Comparison of ENCODE assay signal across 8 mouse cellular contexts in the genomic region with DNA sequence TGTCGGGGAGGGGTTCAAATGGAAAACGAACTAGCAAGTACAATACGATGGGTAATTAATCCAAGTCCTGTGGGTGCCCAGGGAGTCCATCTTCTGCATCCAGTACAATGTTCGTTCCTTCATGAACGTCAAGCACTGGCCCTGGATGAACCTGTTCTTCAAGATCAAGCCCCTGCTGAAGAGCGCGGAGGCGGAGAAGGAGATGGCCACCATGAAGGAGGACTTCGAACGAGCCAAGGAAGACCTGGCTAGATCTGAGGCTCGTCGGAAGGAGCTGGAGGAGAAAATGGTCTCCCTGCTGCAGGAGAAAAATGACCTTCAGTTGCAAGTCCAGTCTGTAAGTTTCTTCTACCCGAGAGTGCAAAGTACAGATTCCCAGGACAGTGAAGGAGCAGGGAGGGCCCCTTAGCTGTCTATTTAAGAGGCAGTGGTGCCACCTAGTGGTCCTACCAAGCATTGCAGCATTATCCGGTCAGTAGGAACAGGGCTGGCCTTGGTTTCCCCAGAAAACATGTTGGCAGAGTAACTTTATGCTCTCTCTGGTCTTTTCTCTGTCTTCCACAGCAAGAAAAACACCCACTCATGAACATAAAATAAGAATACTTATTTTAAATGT. TPM values are rescaled to one million over a fixed set of nuclear protein-coding genes. Genes with fewer than 3 reads are reported as not detected.
DNase-seq lines count a peak whose midpoint lies in the region; ATAC-seq and TF ChIP-seq lines count a peak whose summit lies in the region.

No protein-coding gene starts in this region.

- TF ChIP-seq CTCF in kidney, adult 2 months (conservative IDR thresholded peaks at IDR 0.05; ENCODE audit: insufficient read depth, insufficient read length, low read depth, low read length) = peak; percentile 90
- TF ChIP-seq CTCF in stomach, postnatal 0 days (IDR thresholded peaks at IDR 0.05; ENCODE audit: low read depth) = peak; percentile 94

- H3K27me3 ChIP-seq in kidney, adult 2 months (replicated peaks; ENCODE audit: control insufficient read depth, insufficient read depth, low read length) = no peaks in the 10 kb centered on the region
- no peaks in the 10 kb centered on the region for H3K27me3 ChIP-seq in stomach, postnatal 0 days (ENCODE audit: control insufficient read depth, insufficient read depth, low read length)

- H3K36me3 ChIP-seq in kidney, adult 2 months (ENCODE audit: control insufficient read depth, insufficient read depth, low read length) = no peaks in the 10 kb centered on the region
- H3K36me3 ChIP-seq in stomach, postnatal 0 days (ENCODE audit: control insufficient read depth, insufficient read depth, low read length) = no peaks in the 10 kb centered on the region

- no peaks in the 10 kb centered on the region for H3K9me3 ChIP-seq in stomach, postnatal 0 days (ENCODE audit: control insufficient read depth, low read length)

- H3K4me1 ChIP-seq in kidney, adult 2 months (ENCODE audit: control insufficient read depth, insufficient read depth, low read length) = no peaks in the 10 kb centered on the region
- H3K4me1 ChIP-seq in stomach, postnatal 0 days (replicated peaks; ENCODE audit: control insufficient read depth, insufficient read depth) = no peaks in the 10 kb centered on the region

- no peak overlapping the region for H3K27ac ChIP-seq in kidney, adult 2 months (ENCODE audit: insufficient read depth, low read depth, low read length)
- H3K27ac ChIP-seq in stomach, postnatal 0 days (replicated peaks) = no peak overlapping the region

- H3K4me2 ChIP-seq in stomach, postnatal 0 days (replicated peaks; ENCODE audit: low read depth) = no peak overlapping the region

- no peak overlapping the region for H3K9ac ChIP-seq in stomach, postnatal 0 days (ENCODE audit: low read length)

- H3K4me3 ChIP-seq in kidney, adult 2 months (ENCODE audit: insufficient read depth, low read depth, low read length) = no peak overlapping the region
- no peak overlapping the region for H3K4me3 ChIP-seq in stomach, postnatal 0 days (ENCODE audit: low read depth, low read length)

- intact Hi-C loops in gastrocnemius, postnatal 36 days (cut with DNase I) = loop anchor here (5.0 kb wide), 1 partner anchor 73 kb away; a partner anchor contains a TSS
- intact Hi-C loops in left cerebral cortex, postnatal 36 days (cut with DNase I) = loop anchor here (1.0 kb wide), 1 partner anchor 238 kb away; no protein-coding TSS in a partner anchor

- ATAC-seq in stomach, postnatal 0 days (ENCODE audit: low FRiP score, low TSS enrichment) = peak; percentile 64

- no peak for TF ChIP-seq POLR2A in kidney, adult 2 months (IDR thresholded peaks at IDR 0.05; ENCODE audit: low read depth, low read length)

- TF ChIP-seq EP300 in stomach, postnatal 0 days (optimal IDR thresholded peaks at IDR 0.05) = no peak

- 51% methylated on average over 14 of the region's 14 CpGs for WGBS in kidney, adult 2 months
- 45% methylated on average over 14 of the region's 14 CpGs for WGBS in stomach, postnatal 0 days

- peak; percentile 61 for DNase-seq in 416B (ENCODE audit: low read depth)
- peak; percentile 87 for DNase-seq in adrenal gland, postnatal 10 days
- peak; percentile 86 for DNase-seq in embryo, embryonic 11 days
- DNase-seq in gastrocnemius, postnatal 36 days = peak; percentile 69
- peak; percentile 76 for DNase-seq in kidney, adult 2 months
- DNase-seq in left cerebral cortex, postnatal 36 days (ENCODE audit: low spot score in 2 of 2) = peak; percentile 74 to 80
- DNase-seq in neural tube, embryonic 10.5 days (ENCODE audit: extremely low spot score, low spot score) = peak; percentile 78
- DNase-seq in stomach, postnatal 0 days (ENCODE audit: low spot score) = peak; percentile 77

RNA-seq across cellular contexts. Expression of a gene that starts 28.8 kb away (rescaled TPM):
- total RNA-seq in adrenal gland, postnatal 10 days (2021) = under 1 TPM; 0.06 TPM
- 1 to 10 TPM; 3.5 to 4.1 TPM for total RNA-seq in gastrocnemius, postnatal 36 days (2021)
- polyA plus RNA-seq in kidney, adult 2 months (2012; rRNA removed) = not detected in 2 replicates
- under 1 TPM; 0.14 to 0.27 TPM for total RNA-seq in left cerebral cortex, postnatal 36 days (2021)
- not detected in 2 replicates for polyA plus RNA-seq in stomach, postnatal 0 days (2015; fragmentation: Nextera tagmentation; extraction: Ambion mirVana)
